Mouse (Mus musculus): ENCODE measurements at regions not wholly inside any gene's neighbourhood (a gene's known extent, or its start where the extent isn't known, plus 50 kb on each side); places are given as distances from the start of the nearest gene placed in this dataset.
"Not testable (repeated sequence)": the region's sequence is repeated elsewhere in the genome, so short reads cannot be mapped to it uniquely, and the experiment has no call there.

GRCm38 (mm10) chrX:35683332-35683731 lies 205.3 kb upstream of the Dock11 start:
- not testable (repeated sequence) for ATAC-seq (ENCODE audit: insufficient read depth); DNase-seq (ENCODE audit: low read depth in 3 of 3, low spot score in 3 of 3); H3K27ac ChIP-seq; H3K4me1 ChIP-seq (replicated peaks; ENCODE audit: control insufficient read depth in 2 of 2, insufficient read depth in 2 of 2, low read length in 1 of 2); H3K9ac ChIP-seq (replicated peaks); H3K27me3 ChIP-seq (ENCODE audit: control insufficient read depth, insufficient read depth, low read length); H3K36me3 ChIP-seq (replicated peaks; ENCODE audit: control insufficient read depth, insufficient read depth, low read depth); H3K4me3 ChIP-seq (ENCODE audit: insufficient read depth in 1 of 2, low read depth in 2 of 2, low read length in 2 of 2); H3K4me2 ChIP-seq (ENCODE audit: low read depth); H3K9me3 ChIP-seq (ENCODE audit: control insufficient read depth, low read length)
- TF ChIP-seq CTCF (IDR thresholded peaks at IDR 0.05; ENCODE audit: low read depth) = peak; percentile 46
- WGBS (ENCODE audit: insufficient replicate concordance) = 42% methylated on average over 12 of the region's 12 CpGs

Data from liver, embryonic 14.5 days (tissue).